Mouse (Mus musculus) liver, embryonic 14.5 days (tissue): ENCODE data around the gene Usp3.

Experiments
- CTCF ChIP-seq: IDR thresholded peaks from 2 replicates; pipeline ENCODE4 v1.5.1; 2016; ENCODE audit warnings: antibody characterized with exemption, low read depth, control low read depth
- EP300 ChIP-seq: IDR thresholded peaks from 2 replicates; pipeline ENCODE4 v1.6.1; 2016; ENCODE audit warnings: antibody characterized with exemption, low read depth

- no peak for TF ChIP-seq EP300
- no peak for TF ChIP-seq CTCF
These were observed 84.0 kb downstream of the Usp3 start for GRCm38 (mm10) chr9:66508890-66509399.
